Mouse (Mus musculus) midbrain, embryonic 16.5 days (tissue): Measurements from ENCODE around the gene Mief2. TPM values are rescaled to one million over a fixed set of nuclear protein-coding genes. Genes with fewer than 3 reads are reported as not detected.
A peak's percentile ranks its signal among the peaks of the same experiment; 100 is the strongest.

ENCODE experiments used
- ATAC-seq: fragments of 200-750 bp; cut with Nextera tagmentation; 2 replicates; pipeline ENCODE4 v1.8.0; 2017; ENCODE audit warnings: moderate TSS enrichment
- H3K27ac ChIP-seq: fragments of 300-500 bp; sonication (generic); 2 replicates; pipeline ENCODE4 v1.5.1; 2014; ENCODE audit warnings: mild to moderate bottlenecking, low read length, mixed read lengths
- H3K27me3 ChIP-seq: fragments of 300-500 bp; sonication (generic); 2 replicates; pipeline ENCODE4 v1.6.1; 2014; ENCODE audit warnings: low read depth, low read length, mixed read lengths; ENCODE audit not compliant: control insufficient read depth, insufficient read depth
- H3K36me3 ChIP-seq: fragments of 300-500 bp; sonication (generic); 2 replicates; pipeline ENCODE4 v1.6.1; 2014; ENCODE audit warnings: mild to moderate bottlenecking, low read length, moderate library complexity, mixed read lengths; ENCODE audit not compliant: control insufficient read depth, insufficient read depth
- H3K4me1 ChIP-seq: fragments of 300-500 bp; sonication (generic); 2 replicates; pipeline ENCODE4 v1.6.1; 2014; ENCODE audit warnings: mild to moderate bottlenecking, low read length, mixed read lengths; ENCODE audit not compliant: control insufficient read depth, insufficient read depth
- H3K4me2 ChIP-seq: fragments of 300-500 bp; sonication (generic); 2 replicates; pipeline ENCODE4 v1.6.1; 2014; ENCODE audit warnings: mild to moderate bottlenecking, low read length, mixed read lengths
- H3K4me3 ChIP-seq: fragments of 300-500 bp; sonication (generic); 2 replicates; pipeline ENCODE4 v1.5.1; 2014; ENCODE audit warnings: low read depth, mild to moderate bottlenecking, low read length, moderate library complexity, mixed read lengths
- H3K9ac ChIP-seq: fragments of 300-500 bp; sonication (generic); 2 replicates; pipeline ENCODE4 v1.6.1; 2014; ENCODE audit warnings: low read depth, low read length, mixed read lengths
- H3K9me3 ChIP-seq: fragments of 300-500 bp; sonication (generic); replicated peaks from 2 replicates; pipeline ENCODE4 v1.6.1; 2014; ENCODE audit warnings: mild to moderate bottlenecking, low read length, mixed read lengths; ENCODE audit not compliant: control insufficient read depth, poor library complexity, severe bottlenecking
- WGBS: fragments of 180-500 bp; shearing (Covaris S2); extraction: QIAGEN DNeasy Blood & Tissue Kit; methylation state at CpG from one replicate; pipeline ENCODE4 v1.1.7; 2014; 5-methylcytosine and 5-hydroxymethylcytosine counted together
- polyA plus RNA-seq: library from polyadenylated mRNA; unstranded; fragments of >200 nt; fragmentation: Nextera tagmentation; extraction: Ambion mirVana; gene quantifications from 2 replicates; pipeline ENCODE4 v1.2.1, GENCODE M21; 2015

Gene Mief2
- 23.6 and 24.6 TPM in 2 replicates for polyA plus RNA-seq

DNA sequence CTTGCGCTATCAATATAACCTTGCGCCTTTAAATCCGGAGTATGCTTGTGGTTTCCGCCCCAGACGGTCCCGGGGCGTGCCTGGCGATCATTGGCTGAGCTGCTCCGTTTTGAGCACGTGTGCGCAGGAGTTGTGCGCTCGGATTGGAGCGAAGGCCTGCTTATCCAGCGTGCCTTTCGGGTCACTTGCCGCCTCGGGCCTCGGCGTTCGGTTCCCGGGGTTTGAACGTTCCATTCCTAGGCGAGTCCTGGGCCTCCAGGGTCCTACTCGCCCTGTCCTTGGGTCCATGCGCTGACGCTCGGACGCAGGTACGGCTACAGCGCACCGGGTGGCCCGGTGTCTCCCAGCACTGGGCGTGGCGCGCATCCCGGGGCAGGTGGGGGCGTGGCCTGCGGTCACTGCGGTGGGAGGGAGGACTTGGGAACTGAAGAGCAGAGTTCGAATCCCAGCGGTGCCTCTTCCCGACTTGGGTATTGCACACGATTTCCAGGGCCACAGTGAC, at the start of gene Mief2:
TSS of gene Mief2 (plus strand) at position 139 of the 502 bp plus-strand sequence.
- peak within 1 kb of the TSS; percentile 87 for H3K4me3 ChIP-seq
- H3K9ac ChIP-seq, result peak within 1 kb of the TSS; percentile 95
- H3K4me1 ChIP-seq, result peaks cover 20% of the 10 kb centered on the region
- H3K27me3 ChIP-seq, result no peaks in the 10 kb centered on the region
- ATAC-seq, result peak; percentile 95
- WGBS, result under 1% methylated on average over 44 of the region's 44 CpGs
- H3K9me3 ChIP-seq, result no peaks in the 10 kb centered on the region
- peaks cover 12% of the 10 kb centered on the region for H3K36me3 ChIP-seq
- peak within 1 kb of the TSS; percentile 91 for H3K27ac ChIP-seq
- H3K4me2 ChIP-seq, result peak within 1 kb of the TSS; percentile 84

DNA sequence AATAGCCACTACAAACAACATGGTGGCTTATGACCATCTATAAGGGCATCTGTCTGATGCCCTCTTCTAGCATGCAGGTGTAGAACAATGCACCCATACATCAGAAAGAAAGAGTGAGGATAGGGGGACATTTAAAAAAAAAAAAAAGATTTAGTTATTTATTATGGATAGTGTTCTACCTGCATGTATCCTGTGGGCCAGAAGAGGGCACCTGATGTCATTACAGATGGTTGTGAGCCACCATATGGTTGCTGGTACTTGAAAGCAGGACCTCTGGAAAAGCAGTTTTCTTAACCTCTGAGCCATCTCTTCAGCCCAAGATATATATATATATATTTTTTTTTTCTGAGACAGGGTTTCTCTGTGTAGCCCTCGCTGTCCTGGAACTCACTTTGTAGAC, 32.0 kb upstream of the Mief2 start:
- ATAC-seq, result no peak
- Histone ChIP-seq H3K27ac (no peak overlapping the region), H3K4me3 (no peak overlapping the region), H3K27me3 (no peaks in the 10 kb centered on the region), H3K9ac (no peak overlapping the region), H3K9me3 (no peaks in the 10 kb centered on the region), H3K4me1 (peaks cover 16% of the 10 kb centered on the region), H3K36me3 (no peaks in the 10 kb centered on the region), H3K4me2 (no peak overlapping the region)
- WGBS, result 78% methylated on average over 1 of the region's 1 CpGs

GRCm38 (mm10) chr11:60697561-60697960, 30.6 kb upstream of the Mief2 start:
- 68% methylated on average over 2 of the region's 2 CpGs for WGBS

GRCm38 (mm10) chr11:60698806-60699523, 29.2 kb upstream of the Mief2 start:
- Histone ChIP-seq H3K36me3 (no peaks in the 10 kb centered on the region), H3K27ac (peak overlapping the region; percentile 90), H3K27me3 (no peaks in the 10 kb centered on the region), H3K9ac (peak overlapping the region; percentile 30), H3K4me1 (peaks cover 38% of the 10 kb centered on the region), H3K4me2 (peak overlapping the region; percentile 54), H3K9me3 (no peaks in the 10 kb centered on the region), H3K4me3 (peak overlapping the region; percentile 90)
- ATAC-seq, result peak; percentile 40
- WGBS, result 1% methylated on average over 22 of the region's 22 CpGs

More at GRCm38 (mm10) chr11:60697561-60697960, 30.6 kb upstream of the Mief2 start:
- ATAC-seq, result no peak
- peaks cover 30% of the 10 kb centered on the region for H3K4me1 ChIP-seq
- H3K36me3 ChIP-seq, result no peaks in the 10 kb centered on the region
- no peak overlapping the region for H3K4me2 ChIP-seq
- no peak overlapping the region for H3K4me3 ChIP-seq
- H3K27me3 ChIP-seq, result no peaks in the 10 kb centered on the region
- H3K27ac ChIP-seq, result no peak overlapping the region
- no peak overlapping the region for H3K9ac ChIP-seq
- H3K9me3 ChIP-seq, result no peaks in the 10 kb centered on the region

GRCm38 (mm10) chr11:60699524-60700075, 28.6 kb upstream of the Mief2 start, which contains the start of gene Llgl1:
TSS of gene Llgl1 (plus strand) at chr11:60699723.
- WGBS, result under 1% methylated on average over 59 of the region's 73 CpGs
- peak; percentile 90 for ATAC-seq
- Histone ChIP-seq H3K4me1 (peaks cover 38% of the 10 kb centered on the region), H3K4me3 (peak within 1 kb of the TSS; percentile 90), H3K9me3 (no peaks in the 10 kb centered on the region), H3K27ac (peak within 1 kb of the TSS; percentile 90), H3K27me3 (no peaks in the 10 kb centered on the region), H3K9ac (peak within 1 kb of the TSS; percentile 95), H3K4me2 (peak within 1 kb of the TSS; percentile 93), H3K36me3 (peaks cover under 1% of the 10 kb centered on the region)

GRCm38 (mm10) chr11:60700320-60701185, 27.6 kb upstream of the Mief2 start:
- Histone ChIP-seq H3K27ac (peak overlapping the region; percentile 90), H3K27me3 (no peaks in the 10 kb centered on the region), H3K9me3 (no peaks in the 10 kb centered on the region), H3K36me3 (peaks cover 2% of the 10 kb centered on the region), H3K9ac (peak overlapping the region; percentile 95), H3K4me3 (peak overlapping the region; percentile 90), H3K4me2 (peak overlapping the region; percentile 93), H3K4me1 (peaks cover 38% of the 10 kb centered on the region)
- WGBS, result 21% methylated on average over 12 of the region's 12 CpGs
- no peak for ATAC-seq

- Histone ChIP-seq H3K27ac (no peak overlapping the region), H3K36me3 (peaks cover 9% of the 10 kb centered on the region), H3K4me3 (no peak overlapping the region), H3K9me3 (no peaks in the 10 kb centered on the region), H3K4me2 (peak overlapping the region; percentile 26; the same call in 1 of the 2 replicates), H3K27me3 (no peaks in the 10 kb centered on the region), H3K4me1 (peaks cover 38% of the 10 kb centered on the region), H3K9ac (no peak overlapping the region)
- no peak for ATAC-seq
- WGBS, result 89% methylated on average over 2 of the region's 4 CpGs
Observed at GRCm38 (mm10) chr11:60701611-60702010, 26.6 kb upstream of the Mief2 start.

GRCm38 (mm10) chr11:60703131-60703530, 25.1 kb upstream of the Mief2 start:
- no peaks in the 10 kb centered on the region for H3K9me3 ChIP-seq
- no peak overlapping the region for H3K4me2 ChIP-seq
- H3K9ac ChIP-seq, result no peak overlapping the region
- H3K4me3 ChIP-seq, result no peak overlapping the region
- peaks cover 38% of the 10 kb centered on the region for H3K4me1 ChIP-seq
- ATAC-seq, result no peak
- WGBS, result 19% methylated on average over 4 of the region's 4 CpGs
- H3K36me3 ChIP-seq, result peaks cover 21% of the 10 kb centered on the region
- no peak overlapping the region; the same call in 1 of the 2 replicates for H3K27ac ChIP-seq
- H3K27me3 ChIP-seq, result no peaks in the 10 kb centered on the region
